Mouse (Mus musculus) brain, embryonic 14.5 days (tissue): ENCODE results near the gene Kif1a. TPM values are rescaled to one million over a fixed set of nuclear protein-coding genes. Genes with fewer than 3 reads are reported as not detected.

Experiments used
- DNase-seq: peaks from one replicate; pipeline ENCODE4 v3.0.0-alpha.2; 2011; ENCODE audit warnings: low read depth
- CTCF ChIP-seq: fragments of 200-500 bp; IDR thresholded peaks from 2 replicates; pipeline ENCODE4 v1.5.1; 2012; ENCODE audit warnings: inconsistent platforms, mild to moderate bottlenecking, moderate library complexity, borderline replicate concordance; ENCODE audit not compliant: insufficient read depth, insufficient read length; ENCODE audit errors: extremely low read depth
- POLR2A ChIP-seq: fragments of 200-500 bp; IDR thresholded peaks from 2 replicates; pipeline ENCODE4 v1.6.1; 2012; ENCODE audit warnings: mild to moderate bottlenecking, inconsistent platforms, borderline replicate concordance; ENCODE audit not compliant: poor library complexity, insufficient read depth, insufficient read length, severe bottlenecking; ENCODE audit errors: extremely low read depth
- polyA plus RNA-seq: library from polyadenylated mRNA; depleted of rRNA; stranded (reverse); fragments of >200 nt; gene quantifications from 2 replicates; pipeline ENCODE4 v1.2.3, GENCODE M21; 2012

Gene Kif1a
- polyA plus RNA-seq, 1 experiment, result 213 TPM

DNA sequence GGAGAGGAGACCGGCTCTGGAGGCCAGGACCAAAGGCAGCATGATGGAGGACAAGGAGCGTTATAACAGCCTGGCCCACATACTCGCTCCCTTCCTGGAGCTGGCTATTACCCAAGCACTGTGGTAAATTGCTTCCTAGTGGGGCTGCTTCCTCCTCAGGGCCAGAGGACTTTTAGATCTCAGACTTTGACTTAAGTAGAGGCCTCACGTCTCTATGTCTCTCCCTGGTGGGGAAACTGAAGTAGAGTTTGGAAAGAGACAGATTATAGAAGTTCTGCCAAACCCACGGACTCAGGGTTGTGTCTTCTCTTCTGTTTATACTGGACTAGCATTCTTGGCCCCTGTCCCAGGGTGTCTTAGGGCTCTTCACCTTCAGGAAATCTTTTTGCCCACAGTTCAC lies 23.5 kb upstream of the Kif1a start:
- TF ChIP-seq CTCF (no peak), POLR2A (no peak)
- peak; percentile 15 for DNase-seq

DNA sequence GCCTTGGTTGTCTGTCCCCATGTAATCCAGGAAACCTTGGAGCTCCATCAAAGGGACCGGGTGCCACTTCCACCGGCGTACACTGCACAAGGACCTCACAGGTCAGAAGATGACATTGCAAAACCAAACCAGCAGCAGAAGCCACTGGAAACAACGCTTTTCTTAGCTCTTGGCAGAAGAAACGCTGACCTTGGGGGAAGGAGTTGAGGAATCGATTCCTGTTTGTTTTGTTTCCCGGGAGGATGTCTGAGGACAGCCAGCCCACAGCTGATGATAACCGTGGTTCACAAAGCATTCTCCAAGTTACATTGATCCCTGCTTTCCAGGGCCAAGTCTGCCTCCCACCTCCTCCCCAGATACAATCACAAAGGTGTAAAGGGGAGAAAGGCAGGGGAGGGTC lies 22.3 kb upstream of the Kif1a start:
- no peak for DNase-seq
- TF ChIP-seq CTCF (no peak), POLR2A (no peak)

DNA sequence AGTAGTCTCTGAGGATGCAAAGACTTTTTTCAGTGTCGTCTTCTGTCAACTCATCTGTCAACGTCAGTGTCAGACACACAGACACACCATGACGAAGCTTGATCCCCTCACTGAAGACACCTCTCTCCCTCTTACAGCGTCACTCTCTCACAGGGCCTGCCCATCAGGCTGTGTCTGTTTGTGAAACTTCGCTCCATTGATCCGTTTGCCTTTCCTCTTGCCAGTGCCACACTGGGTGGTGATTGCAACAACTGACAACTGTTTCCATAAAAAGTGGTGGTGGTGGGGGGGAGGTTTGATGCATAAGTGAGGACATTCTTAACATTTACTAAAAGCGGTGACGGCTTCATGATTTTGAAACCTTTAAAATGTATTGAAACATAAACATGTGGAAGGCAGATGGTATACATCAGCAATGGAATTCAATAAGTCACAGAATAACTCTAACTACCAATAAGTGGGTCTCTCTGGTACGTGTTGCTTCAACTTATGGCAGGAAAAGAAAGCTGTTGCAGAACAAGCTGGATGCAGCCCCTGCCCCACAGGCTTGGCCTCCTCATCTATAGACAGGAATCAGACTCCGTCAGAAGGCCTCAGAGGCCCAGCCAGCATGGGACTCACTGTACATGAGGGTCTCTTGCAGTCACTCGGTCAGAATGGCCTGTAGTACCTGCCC lies 21.6 kb upstream of the Kif1a start:
- no peak for TF ChIP-seq CTCF
- TF ChIP-seq POLR2A, result no peak

DNA sequence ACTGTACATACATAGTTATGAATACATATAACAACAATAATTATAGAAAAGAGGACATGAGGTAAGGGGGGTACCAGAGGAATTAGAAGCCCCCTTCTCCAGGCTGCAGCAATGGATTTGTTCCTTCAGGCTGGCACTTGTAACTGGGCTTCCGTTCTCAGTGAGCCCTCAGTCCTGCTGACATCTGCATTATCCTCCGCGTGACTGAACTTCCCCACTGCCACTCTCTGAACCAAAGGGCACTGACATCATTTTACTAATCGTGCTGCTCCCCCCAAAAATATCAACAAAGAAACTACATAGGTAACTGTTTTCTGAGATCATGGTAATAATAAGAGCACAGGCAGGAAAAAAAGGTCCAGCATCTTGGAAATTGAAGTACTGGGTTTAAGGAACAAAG lies 17.1 kb upstream of the Kif1a start:
- TF ChIP-seq CTCF, result no peak
- TF ChIP-seq POLR2A, result no peak
- DNase-seq, result peak; percentile 11

More for the DNA sequence above, 21.6 kb upstream of the Kif1a start:
- no peak for DNase-seq

DNA sequence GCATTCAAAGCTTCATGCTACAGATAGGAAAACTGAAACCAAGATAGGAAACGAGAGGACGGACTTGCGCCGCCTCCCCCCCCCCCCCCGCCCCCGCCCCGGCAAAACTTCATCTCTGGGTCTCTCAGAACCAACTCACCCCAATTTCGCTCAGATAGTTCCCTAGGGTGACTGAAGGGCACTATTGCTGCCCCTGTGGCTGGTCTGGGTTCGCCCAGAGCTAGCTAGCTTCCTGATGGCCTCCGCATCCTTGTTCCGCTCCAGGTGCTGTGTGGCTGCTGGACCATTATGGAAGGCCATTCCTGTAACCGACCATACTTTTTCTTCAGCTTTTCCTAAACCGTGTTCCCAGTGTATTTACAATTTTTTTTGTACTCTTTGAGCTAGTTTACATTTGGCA lies 13.7 kb upstream of the Kif1a start:
- peak; percentile 34 for DNase-seq
- TF ChIP-seq CTCF (no peak), POLR2A (no peak)

DNA sequence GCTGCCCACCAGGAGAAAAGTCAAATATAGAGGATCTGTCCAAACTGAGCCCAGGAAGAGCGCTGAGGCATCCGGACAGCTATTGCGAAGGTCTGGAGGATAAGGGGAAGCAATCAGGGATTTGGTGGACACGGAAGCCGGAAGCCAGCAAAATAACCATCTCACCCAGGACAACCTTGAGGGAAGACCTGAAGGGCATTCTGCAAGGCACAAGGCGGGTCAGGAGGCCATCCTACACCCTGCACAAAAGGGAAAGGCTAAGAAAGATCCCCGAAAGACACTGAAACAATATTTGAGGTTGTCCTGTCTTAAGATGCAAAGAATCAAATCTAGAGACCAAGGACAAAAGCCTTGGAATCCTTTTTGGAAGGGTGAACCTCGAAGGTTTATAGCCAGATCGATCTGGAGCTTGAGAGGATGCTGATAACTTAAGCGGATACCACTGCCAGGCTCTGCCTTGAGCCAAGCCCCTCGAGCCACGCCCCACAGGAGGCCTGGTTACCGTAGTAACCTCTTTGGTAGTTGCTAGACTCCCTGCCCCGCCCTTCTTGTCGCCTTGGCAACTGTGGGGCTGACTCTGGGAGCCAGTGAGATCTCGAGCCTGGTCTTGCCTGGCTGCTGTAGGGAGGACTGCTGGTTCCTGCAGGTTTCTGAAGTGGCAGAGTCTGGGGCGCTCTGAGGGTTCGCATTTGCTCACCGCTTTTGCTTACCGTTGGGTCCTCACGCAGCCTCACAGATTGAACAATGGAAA lies 13.1 kb upstream of the Kif1a start:
- TF ChIP-seq CTCF, result no peak
- TF ChIP-seq POLR2A, result peak; percentile 42; the same call in 1 of the 2 replicates
- DNase-seq, result peak; percentile 99

DNA sequence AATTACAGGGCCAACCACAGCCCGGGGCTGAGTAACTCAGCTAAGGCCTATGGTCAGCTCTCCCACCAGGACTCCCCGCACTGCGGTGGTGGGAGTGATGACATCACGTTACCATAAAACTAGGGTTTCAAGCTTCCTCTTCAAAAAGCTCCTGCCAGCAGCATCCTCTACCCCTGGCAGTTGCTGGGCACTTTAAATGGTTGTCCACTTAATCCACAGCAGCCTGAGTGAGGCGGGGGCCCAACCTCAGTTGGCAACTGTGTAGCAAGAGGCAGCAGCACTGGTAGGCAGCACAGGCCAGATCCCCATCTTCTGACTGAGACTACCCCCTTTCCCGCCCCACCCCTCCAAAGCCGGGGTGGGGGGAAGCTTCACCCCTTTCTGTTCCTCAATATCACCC lies 949 bp upstream of the Kif1a start:
- TF ChIP-seq CTCF, result no peak
- no peak for TF ChIP-seq POLR2A

DNA sequence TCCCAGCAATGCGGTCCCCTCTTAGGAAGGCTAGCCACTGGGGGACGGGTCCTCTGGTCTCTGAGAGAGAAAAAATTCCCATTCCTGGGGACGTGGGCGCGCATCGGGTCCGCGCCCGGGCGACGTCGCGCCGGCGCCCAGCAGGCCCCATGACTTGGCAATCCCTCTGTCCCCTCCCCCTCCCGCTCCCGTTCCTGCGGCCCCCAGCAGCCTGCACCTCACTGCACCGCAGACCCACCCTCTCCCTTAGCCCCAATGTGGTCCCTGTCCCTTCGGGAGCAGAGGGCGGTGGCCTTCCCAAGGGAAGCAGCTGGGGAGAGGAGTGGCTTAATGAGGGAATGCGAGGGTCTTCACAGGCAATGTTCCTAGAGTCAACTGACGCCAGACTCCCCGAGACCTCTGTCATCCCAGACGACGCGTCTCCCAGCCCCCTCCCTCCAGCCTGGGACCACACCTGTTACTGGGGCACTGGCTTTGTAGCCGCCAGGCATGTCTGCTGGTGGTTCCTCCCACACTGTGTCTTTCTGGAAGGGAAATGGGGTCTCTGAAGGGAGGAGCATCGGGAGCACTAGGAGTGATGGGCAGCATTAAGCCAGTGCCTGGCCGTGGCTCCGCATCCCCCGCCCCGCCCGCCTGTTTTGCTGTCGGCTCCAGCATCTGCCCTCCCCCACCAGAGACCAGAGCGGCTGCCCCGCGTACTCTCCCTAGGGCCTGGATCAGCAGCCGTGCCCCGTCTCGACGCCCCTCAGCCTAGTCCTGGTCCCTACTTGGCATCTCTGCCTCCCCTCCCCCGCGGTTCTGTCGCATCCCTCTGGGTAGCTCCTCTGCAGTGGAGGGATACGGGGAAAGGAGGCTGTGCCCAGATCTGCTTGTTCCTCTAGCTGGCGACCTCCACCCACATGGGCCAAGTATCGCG lies 917 bp downstream of the Kif1a start:
- no peak for TF ChIP-seq CTCF
- 0 out of 2 replicates have a peak, but pooled peaks have one; percentile 18 for TF ChIP-seq POLR2A
- DNase-seq, result peak; percentile 87

More for the DNA sequence above, 949 bp upstream of the Kif1a start:
- no peak for DNase-seq

DNA sequence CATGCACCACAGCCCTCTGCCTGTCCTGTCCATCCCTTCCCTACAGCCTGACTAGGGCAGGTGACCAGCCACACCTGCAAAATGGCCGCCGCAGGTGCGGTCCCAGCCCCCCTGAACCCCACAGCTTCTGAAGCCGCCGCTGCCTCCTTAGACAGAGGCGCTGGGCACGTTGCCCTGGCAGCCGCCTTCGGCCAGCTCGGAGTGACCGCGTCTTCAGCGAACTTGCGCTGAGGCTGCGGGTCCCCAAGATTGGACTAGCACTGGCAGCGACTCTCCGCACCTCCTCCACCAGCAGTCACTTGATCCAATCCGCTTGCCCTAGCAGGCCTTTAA lies 1.5 kb downstream of the Kif1a start:
- DNase-seq, result no peak
- TF ChIP-seq CTCF (no peak), POLR2A (no peak)

DNA sequence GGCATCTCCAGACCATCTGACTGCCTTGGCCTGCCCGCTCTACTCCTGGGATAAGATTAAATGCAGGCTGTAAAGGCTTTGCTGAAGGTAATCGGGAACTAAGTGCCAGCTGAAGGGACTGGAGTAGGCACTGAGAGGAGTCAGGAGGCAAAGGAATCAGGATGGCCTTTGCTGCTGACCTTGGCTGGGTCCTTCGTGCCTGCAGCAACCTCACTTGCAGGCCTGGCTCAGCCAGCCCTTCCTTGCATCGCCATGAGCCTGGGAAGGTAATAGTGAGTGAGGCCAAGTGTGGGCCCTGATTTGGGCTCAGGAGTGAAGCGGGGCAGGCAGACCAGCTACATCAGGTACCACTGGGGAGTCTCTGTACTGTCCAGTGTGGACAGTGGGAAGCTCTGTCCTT lies 2.8 kb downstream of the Kif1a start:
- no peak for DNase-seq
- TF ChIP-seq CTCF, result no peak
- TF ChIP-seq POLR2A, result no peak

DNA sequence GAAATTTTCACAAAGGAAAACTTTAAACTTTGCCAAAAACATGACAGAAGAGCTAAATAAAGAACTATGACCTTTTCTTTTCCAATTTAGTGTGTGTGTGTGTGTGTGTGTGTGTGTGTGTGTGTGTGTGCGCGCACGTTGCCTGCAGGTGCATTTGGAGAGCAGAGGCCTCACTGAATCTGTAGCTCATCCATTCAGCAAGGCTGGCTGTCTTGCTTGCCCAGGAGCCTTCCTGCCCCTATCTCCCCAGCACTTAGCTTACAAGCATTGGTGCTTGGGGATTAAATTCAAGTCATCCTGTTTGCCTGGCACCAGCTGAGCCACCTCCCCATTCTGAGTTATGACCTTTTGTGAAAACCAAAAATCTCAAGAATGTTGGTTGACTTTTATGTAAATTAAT lies 9.2 kb downstream of the Kif1a start:
- no peak for DNase-seq
- no peak for TF ChIP-seq POLR2A
- TF ChIP-seq CTCF, result no peak
